Mouse (Mus musculus) hindbrain, postnatal 0 days (tissue): ENCODE measurements around the gene Dusp28. TPM values are rescaled to one million over a fixed set of nuclear protein-coding genes. Genes with fewer than 3 reads are reported as not detected.
"Not testable (repeated sequence)": the region's sequence is repeated elsewhere in the genome, so short reads cannot be mapped to it uniquely, and the experiment has no call there.

Source experiments
- ATAC-seq: fragments of 200-750 bp; cut with Nextera tagmentation; 2 replicates; pipeline ENCODE4 v1.8.0; 2017; ENCODE audit warnings: mild to moderate bottlenecking, moderate TSS enrichment, moderate library complexity
- DNase-seq: peaks from one replicate; pipeline ENCODE4 v3.0.0-alpha.2; 2015; ENCODE audit warnings: low spot score
- H3K27ac ChIP-seq: fragments of 300-500 bp; sonication (generic); 2 replicates; pipeline ENCODE4 v1.5.1; 2014; ENCODE audit warnings: mild to moderate bottlenecking
- H3K27me3 ChIP-seq: fragments of 300-500 bp; sonication (generic); 2 replicates; pipeline ENCODE4 v1.6.1; 2014; ENCODE audit warnings: low read length, mixed read lengths; ENCODE audit not compliant: insufficient read depth
- H3K36me3 ChIP-seq: fragments of 300-500 bp; sonication (generic); 2 replicates; pipeline ENCODE4 v1.6.1; 2014; ENCODE audit warnings: low read length, mixed read lengths; ENCODE audit not compliant: insufficient read depth
- H3K4me1 ChIP-seq: fragments of 300-500 bp; sonication (generic); 2 replicates; pipeline ENCODE4 v1.6.1; 2014; ENCODE audit warnings: antibody characterized with exemption, low read length, mixed read lengths; ENCODE audit not compliant: insufficient read depth
- H3K4me2 ChIP-seq: fragments of 300-500 bp; sonication (generic); 2 replicates; pipeline ENCODE4 v1.6.1; 2014; ENCODE audit warnings: low read depth, mild to moderate bottlenecking, low read length, moderate library complexity, mixed read lengths
- H3K4me3 ChIP-seq: fragments of 300-500 bp; sonication (generic); 2 replicates; pipeline ENCODE4 v1.5.1; 2014; ENCODE audit warnings: low read length
- H3K9ac ChIP-seq: fragments of 300-500 bp; sonication (generic); replicated peaks from 2 replicates; pipeline ENCODE4 v1.6.1; 2014; ENCODE audit warnings: mild to moderate bottlenecking, low read length, moderate library complexity, mixed read lengths
- H3K9me3 ChIP-seq: fragments of 300-500 bp; sonication (generic); 2 replicates; pipeline ENCODE4 v1.6.1; 2016; ENCODE audit warnings: low read length, mixed read lengths
- CTCF ChIP-seq: IDR thresholded peaks from 2 replicates; pipeline ENCODE4 v1.5.1; 2016; ENCODE audit warnings: antibody characterized with exemption, control low read depth, low read depth
- WGBS: fragments of 180-500 bp; shearing (Covaris S2); extraction: QIAGEN DNeasy Blood & Tissue Kit; methylation state at CpG from one replicate; pipeline ENCODE4 v1.1.7; 2014; 5-methylcytosine and 5-hydroxymethylcytosine counted together
- polyA plus RNA-seq: library from polyadenylated mRNA; unstranded; fragments of >200 nt; fragmentation: Nextera tagmentation; extraction: Ambion mirVana; gene quantifications from 2 replicates; pipeline ENCODE4 v1.2.1, GENCODE M21; 2015
- total RNA-seq: library from RNA; depleted of rRNA; stranded (reverse); fragments of >200 nt; gene quantifications from 2 replicates; pipeline ENCODE4 v1.2.3, GENCODE M21; 2014; rRNA removed

The Dusp28 gene
- total and polyA plus RNA-seq, 2 experiments from 2014 or later, result 21.9 to 25.2 TPM

DNA sequence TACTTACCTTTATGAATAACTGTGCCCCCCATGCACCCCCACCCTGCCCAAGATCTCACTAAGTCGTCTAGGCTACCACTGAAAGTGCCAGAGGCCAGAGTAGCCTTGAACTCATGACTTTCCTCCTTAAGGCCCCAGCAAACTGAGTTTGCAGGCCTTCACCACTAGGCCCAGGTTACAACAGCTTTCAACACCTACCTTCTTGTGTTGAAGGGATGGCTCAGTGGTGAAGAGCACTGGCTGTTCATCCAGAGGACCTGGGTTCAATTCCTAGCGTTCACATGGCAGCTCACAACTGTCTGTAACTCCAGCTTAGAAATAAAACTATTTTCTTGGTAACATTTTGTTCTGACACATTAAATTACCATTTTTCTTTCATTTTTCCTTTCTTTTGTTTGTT, 46.9 kb downstream of the Dusp28 start:
- no peak for TF ChIP-seq CTCF
- Histone ChIP-seq H3K4me1 (no peaks in the 10 kb centered on the region), H3K9ac (no peak overlapping the region), H3K27ac (no peak overlapping the region), H3K36me3 (0 out of 2 replicates have a peak, but pooled peaks cover 2% of the 10 kb centered on the region), H3K27me3 (no peaks in the 10 kb centered on the region), H3K4me3 (no peak overlapping the region), H3K4me2 (no peak overlapping the region), H3K9me3 (no peaks in the 10 kb centered on the region)
- DNase-seq (no peak), ATAC-seq (no peak)
- WGBS, result 68% methylated on average over 2 of the region's 2 CpGs

DNA sequence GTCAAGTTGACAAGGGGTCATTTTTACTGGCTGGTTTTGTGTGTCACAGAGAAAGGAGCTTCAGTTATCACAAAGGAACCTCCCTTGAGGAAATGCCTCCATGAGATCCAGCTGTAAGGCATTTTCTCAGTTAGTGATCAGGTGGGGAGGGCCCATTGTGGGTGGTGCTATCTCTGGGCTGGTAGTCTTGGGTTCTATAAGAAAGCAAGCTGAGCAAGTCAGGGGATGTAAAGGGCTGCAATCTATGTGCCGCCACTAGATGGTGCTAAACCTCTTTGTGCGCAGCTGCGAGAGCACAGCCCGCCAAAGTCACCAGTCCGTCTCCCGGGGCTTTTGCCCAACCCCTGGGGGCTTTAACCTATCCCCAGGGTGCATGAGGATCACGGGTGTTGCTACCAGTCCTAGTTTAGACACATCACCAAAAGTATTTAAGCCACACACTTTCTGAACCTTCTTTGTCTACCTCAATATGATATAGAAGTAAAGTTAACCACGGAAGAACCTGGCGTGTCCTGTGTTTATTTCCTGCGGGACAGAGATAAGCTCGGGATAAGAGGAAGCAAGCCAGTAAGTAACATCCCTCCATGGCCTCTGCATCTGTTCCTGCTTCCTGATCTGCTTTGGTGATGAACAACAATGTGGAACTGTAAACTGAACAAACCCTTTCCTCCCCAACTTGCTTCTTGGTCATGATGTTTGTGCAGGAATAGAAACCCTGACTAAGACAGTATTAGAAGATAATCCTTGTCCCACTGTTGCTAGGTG, 50.0 kb downstream of the Dusp28 start:
- H3K27me3 ChIP-seq, H3K9ac ChIP-seq, DNase-seq, H3K27ac ChIP-seq, H3K4me1 ChIP-seq, H3K4me3 ChIP-seq, H3K36me3 ChIP-seq, H3K9me3 ChIP-seq: not testable (repeated sequence)
- ATAC-seq, result peak; percentile 67; the same call in 1 of the 2 replicates
- 7% methylated on average over 11 of the region's 11 CpGs for WGBS
- peak overlapping the region; percentile 21; the same call in 1 of the 2 replicates for H3K4me2 ChIP-seq
- TF ChIP-seq CTCF, result peak; percentile 72

Other genes starting within 250 kb of the Dusp28 start
- 196 and 215 TPM in 2 replicates for gene Gpc1, start 75.3 kb upstream of the Dusp28 start, total RNA-seq
- gene Gpc1, start 75.3 kb upstream of the Dusp28 start, polyA plus RNA-seq, result 55.5 and 57.8 TPM in 2 replicates
- 0.25 TPM in 1 of 2 replicates, not detected in the other for gene Ankmy1, start 4.1 kb upstream of the Dusp28 start, total RNA-seq
- 0.39 and 0.62 TPM in 2 replicates for gene Ankmy1, start 4.1 kb upstream of the Dusp28 start, polyA plus RNA-seq
- 58.2 and 64.9 TPM in 2 replicates for gene Rnpepl1, start 3.8 kb downstream of the Dusp28 start, total RNA-seq
- 25.5 and 31.3 TPM in 2 replicates for gene Rnpepl1, start 3.8 kb downstream of the Dusp28 start, polyA plus RNA-seq
- gene Capn10, start 27.4 kb downstream of the Dusp28 start, total RNA-seq, result 79.7 and 101 TPM in 2 replicates
- 50.4 and 51.0 TPM in 2 replicates for gene Capn10, start 27.4 kb downstream of the Dusp28 start, polyA plus RNA-seq
- 0.32 and 0.42 TPM in 2 replicates for gene Gpr35, start 43.9 kb downstream of the Dusp28 start, total RNA-seq
- gene Gpr35, start 43.9 kb downstream of the Dusp28 start, polyA plus RNA-seq, result 0.13 and 0.47 TPM in 2 replicates
- not detected in 2 replicates for gene Aqp12, start 99.4 kb downstream of the Dusp28 start, total RNA-seq
- not detected in 2 replicates for gene Aqp12, start 99.4 kb downstream of the Dusp28 start, polyA plus RNA-seq
- 600 and 696 TPM in 2 replicates for gene Kif1a, start 195.0 kb downstream of the Dusp28 start, total RNA-seq
- gene Kif1a, start 195.0 kb downstream of the Dusp28 start, polyA plus RNA-seq, result 651 and 675 TPM in 2 replicates
- not detected in 2 replicates for gene Agxt, start 228.3 kb downstream of the Dusp28 start, total RNA-seq
- gene Agxt, start 228.3 kb downstream of the Dusp28 start, polyA plus RNA-seq, result not detected in 2 replicates